Mouse (Mus musculus) G1E-ER4 (cell line): ENCODE results near the gene Gm10770. TPM values are rescaled to one million over a fixed set of nuclear protein-coding genes. Genes with fewer than 3 reads are reported as not detected.
"Not testable (repeated sequence)": the region's sequence is repeated elsewhere in the genome, so short reads cannot be mapped to it uniquely, and the experiment has no call there.

Source experiments
- GATA1 ChIP-seq: IDR thresholded peaks from one replicate; pipeline ENCODE4 v1.8.0; 2012; ENCODE audit warnings: low read length, inconsistent platforms
- polyA plus RNA-seq: library from polyadenylated mRNA; stranded (reverse); fragments of >175 nt; gene quantifications from 2 replicates; pipeline ENCODE4 v1.2.3, GENCODE M21; 2012

Gm10770 gene
- polyA plus RNA-seq, result not detected in 2 replicates

DNA sequence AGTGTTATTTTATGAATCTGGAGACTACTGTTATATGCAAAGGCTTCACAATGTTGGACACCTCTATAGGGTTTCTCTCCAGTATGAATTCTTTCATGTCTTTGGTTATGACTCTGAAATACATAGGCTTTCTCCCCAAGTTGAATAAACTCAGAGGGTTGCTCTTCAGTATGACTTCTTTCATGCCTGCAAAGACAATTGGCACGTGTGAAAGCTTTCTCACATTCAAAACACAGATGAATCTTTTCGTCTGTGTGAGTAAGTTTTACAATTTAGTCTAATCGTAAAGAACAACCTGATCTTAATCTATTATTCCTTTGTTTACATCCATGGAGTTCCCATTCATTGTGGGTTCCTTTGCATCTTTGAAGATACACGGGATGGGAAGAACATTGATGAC, at the start of gene Gm10770:
TSS of gene Gm10770 (minus strand) at position 101 of the 400 bp plus-strand sequence.
- TF ChIP-seq GATA1, result not testable (repeated sequence)

DNA sequence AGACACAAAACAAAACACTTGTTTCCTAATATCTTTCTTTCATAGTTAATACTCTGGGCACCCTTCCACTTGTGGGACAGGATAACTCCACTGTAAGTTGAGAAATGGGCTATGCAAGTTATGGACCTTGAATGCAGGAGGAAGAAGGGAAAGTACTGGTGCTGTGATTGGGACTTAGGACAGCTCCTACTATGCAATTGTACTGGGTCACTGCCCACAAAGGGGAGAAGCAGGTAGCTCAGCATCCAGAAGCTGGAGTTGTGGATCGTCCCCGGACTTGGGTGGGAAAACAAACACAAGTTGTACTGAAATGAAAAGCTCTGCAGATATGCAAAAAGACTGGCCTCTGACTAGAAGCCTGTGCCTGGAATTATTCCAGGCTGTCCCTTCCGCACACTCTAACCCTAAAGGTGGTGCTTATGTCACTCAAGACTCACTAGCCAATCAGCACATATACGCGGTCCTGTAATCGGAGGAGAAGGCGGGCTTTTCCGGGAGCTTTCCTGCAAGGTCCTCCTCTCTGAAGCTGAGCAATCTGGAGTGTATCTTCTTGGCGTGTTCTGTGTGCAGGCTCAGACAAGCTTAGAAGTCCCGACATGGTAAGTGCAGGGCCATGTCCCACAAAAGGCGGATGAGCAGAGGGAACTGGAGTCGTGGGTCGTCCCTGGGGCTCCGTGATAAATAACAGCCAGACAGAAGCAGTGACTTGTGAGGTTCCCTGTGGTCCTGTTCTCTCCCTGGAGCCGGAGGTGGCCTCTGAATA, 38.3 kb upstream of the Gm10770 start, which contains the start of gene Zfp937:
TSS of gene Zfp937 (plus strand) at position 474 of the 763 bp plus-strand sequence.
- not testable (repeated sequence) for TF ChIP-seq GATA1

DNA sequence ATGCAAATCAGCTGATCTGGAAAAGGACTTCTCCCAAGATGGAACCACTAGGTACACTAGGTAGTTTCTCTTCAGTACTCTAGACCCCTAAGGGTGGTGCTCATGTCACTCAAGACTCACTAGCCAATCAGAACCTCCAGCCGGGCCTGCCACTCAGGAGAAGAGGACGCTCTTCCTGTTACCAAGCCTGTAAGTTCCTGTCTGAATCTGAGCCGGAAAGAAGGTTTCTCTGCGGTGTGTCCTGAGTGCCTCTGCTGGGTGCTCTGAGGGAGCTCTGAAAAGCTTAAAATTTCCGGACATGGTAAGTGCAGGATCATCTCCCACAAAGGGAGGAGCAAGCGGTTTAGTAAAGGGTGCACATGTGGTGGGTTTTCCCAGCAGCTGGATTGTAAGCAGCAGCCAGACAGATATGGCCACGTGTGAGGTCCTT, 2.1 kb upstream of the Gm10770 start, which contains the start of gene Gm14139:
TSS of gene Gm14139 (plus strand) at position 186 of the 430 bp plus-strand sequence.
- TF ChIP-seq GATA1, result not testable (repeated sequence)

DNA sequence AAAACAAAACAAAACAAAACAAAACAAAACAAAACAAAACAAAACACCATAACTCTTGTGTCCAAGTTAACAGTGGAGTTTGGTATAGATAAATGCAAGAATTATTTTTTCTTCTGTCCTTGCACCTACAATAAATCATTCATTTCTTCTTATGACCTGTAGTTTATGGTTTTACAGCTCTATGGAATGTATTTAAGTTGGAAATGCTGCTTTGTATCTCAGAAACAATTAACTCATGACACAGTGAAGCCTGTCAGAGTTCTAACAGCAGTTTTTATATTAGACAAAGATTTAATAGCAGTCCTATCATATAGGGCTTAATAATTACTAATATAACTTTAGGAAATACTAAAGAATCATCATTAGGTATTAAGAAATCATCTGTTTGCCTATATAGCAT, 5.6 kb downstream of the Gm10770 start:
- no peak for TF ChIP-seq GATA1

DNA sequence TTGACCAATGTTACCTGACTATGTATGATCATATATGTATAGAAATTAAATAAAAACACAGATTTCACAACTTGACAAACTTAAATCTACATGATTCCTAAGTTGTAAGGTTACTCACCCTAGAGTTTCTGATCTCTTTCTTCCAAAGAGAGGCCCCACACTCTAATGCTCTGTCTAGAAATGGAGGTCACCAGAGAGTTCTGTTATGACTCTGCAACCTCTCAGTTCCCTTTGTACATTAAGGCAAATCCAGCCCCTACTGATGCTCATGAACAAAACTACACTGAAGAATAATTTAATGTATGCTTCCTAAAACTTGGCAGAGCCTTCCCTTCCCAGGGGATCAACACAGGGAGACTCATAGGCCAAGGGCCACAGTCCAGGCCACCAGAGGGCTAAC, 12.8 kb downstream of the Gm10770 start:
- TF ChIP-seq GATA1, result no peak

DNA sequence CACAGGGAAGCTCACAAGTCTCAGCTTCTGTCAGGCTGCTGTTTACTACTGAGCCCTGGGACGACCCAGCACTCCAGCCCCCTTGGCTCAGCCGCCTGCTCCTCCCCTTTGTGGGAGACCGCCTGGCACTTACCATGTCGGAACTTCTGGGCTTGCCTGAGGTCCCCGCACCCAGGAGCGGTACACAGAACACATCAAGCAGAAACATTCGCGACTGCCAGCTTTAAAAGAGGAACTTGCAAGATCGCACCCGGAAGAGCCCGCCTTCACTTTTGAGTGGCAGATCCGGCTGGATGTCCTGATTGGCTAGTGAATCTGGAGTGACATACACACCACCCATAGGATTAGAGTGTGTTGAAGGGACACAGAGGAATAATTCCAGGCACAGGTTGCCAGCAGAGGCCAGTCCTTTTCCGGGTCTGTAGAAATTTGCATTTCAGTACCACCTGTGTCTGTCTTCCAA, 43.0 kb downstream of the Gm10770 start, which contains the start of gene Zfp120:
TSS of gene Zfp120 (minus strand) at position 274 of the 463 bp plus-strand sequence.
- no peak for TF ChIP-seq GATA1

DNA sequence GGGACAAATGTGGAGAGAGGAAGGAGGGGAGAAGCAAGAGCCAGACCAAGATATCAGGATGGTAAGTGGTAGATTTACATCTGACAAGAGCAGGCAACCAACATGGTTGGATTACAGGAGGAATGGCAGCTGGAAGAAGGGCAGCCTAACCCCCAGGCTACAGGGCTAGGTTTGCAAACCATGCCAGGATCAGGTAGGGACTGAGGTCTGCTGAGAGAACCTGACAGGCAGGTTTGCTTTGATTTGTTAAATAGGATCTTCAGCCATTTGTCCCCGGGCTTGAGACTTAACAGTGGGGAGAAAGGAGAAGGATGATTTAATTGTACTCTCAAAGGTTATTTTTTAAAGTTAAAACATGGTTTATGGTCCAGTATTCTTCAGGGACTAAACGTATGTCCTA, 46.7 kb downstream of the Gm10770 start:
- no peak for TF ChIP-seq GATA1

Other genes with a start within 250 kb of the Gm10770 start
- gene Zfp120, start 43.0 kb downstream of the Gm10770 start, polyA plus RNA-seq, result 0.10 and 0.18 TPM in 2 replicates
- not detected in 2 replicates for gene Gm14139, start 2.1 kb upstream of the Gm10770 start, polyA plus RNA-seq
- not detected in 2 replicates for gene Zfp937, start 38.4 kb upstream of the Gm10770 start, polyA plus RNA-seq
- 0.08 and 0.31 TPM in 2 replicates for gene Gm21994, start 75.9 kb upstream of the Gm10770 start, polyA plus RNA-seq
- not detected in 2 replicates for gene Gm14124, start 77.8 kb upstream of the Gm10770 start, polyA plus RNA-seq
- not detected in 2 replicates for gene Gm10130, start 144.0 kb upstream of the Gm10770 start, polyA plus RNA-seq
- not detected in 2 replicates for gene 3300002I08Rik, start 183.1 kb upstream of the Gm10770 start, polyA plus RNA-seq